Mouse (Mus musculus) liver, embryonic 14.5 days (tissue): ENCODE measurements around the gene Zfp655.

Experiments
- CTCF ChIP-seq: IDR thresholded peaks from 2 replicates; pipeline ENCODE4 v1.5.1; 2016; ENCODE audit warnings: antibody characterized with exemption, low read depth, control low read depth
- EP300 ChIP-seq: IDR thresholded peaks from 2 replicates; pipeline ENCODE4 v1.6.1; 2016; ENCODE audit warnings: antibody characterized with exemption, low read depth

DNA sequence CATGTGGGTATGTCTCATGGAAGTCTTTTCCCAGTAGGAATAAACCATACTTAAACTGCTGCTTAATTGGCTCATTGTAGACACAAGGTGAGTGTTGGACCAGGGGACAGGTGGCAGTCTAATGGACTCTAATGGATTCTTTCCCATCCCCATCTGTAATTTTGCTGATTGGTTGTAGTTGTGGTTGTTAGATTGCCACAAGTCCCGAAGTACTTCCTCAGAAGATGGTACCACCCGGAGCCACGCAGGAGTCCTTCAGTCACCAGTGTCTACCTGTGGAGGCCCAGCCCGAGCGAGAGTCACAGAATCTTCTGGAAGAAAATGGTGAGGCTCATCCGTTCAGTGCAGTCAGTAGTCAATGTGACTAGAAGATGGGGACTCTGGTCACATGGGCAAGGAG, 24.1 kb upstream of the Zfp655 start:
- TF ChIP-seq CTCF = no peak
- TF ChIP-seq EP300 = no peak
